Mouse (Mus musculus) ES-Bruce4 (cell line): ENCODE measurements around the gene Rbfox3.

Source experiments
- CTCF ChIP-seq: IDR thresholded peaks from one replicate; pipeline ENCODE4 v1.8.1; 2011; ENCODE audit warnings: low read depth, low read length
- EP300 ChIP-seq: IDR thresholded peaks from 2 replicates; pipeline ENCODE4 v1.6.1; 2011; ENCODE audit warnings: low read depth, low read length; ENCODE audit not compliant: insufficient read depth
- POLR2A ChIP-seq: IDR thresholded peaks from one replicate; pipeline ENCODE4 v1.8.1; 2011; ENCODE audit warnings: low read length; ENCODE audit not compliant: insufficient read depth

DNA sequence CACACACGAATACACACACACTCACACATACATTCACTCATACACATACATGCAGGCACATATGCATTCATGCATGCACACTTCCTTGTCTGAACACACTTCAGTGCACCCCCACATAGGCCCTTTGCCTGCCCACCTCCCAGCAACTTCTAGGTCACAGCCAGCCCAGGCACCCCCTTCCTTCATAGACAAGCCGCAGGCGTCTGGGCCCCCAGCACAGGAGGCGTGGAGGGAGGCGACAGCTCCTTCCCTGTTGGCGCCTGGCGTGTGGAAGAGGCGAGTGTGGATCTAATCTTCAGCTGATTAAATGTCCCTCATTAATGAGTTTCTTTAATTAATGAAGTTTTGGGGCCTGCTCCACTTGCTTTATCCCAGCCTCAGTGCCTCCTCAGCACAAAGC, 381.1 kb downstream of the Rbfox3 start:
- TF ChIP-seq CTCF: no peak
- no peak for TF ChIP-seq POLR2A
- no peak for TF ChIP-seq EP300
